Mouse (Mus musculus): ENCODE results near the gene Cisd2. TPM values are rescaled to one million over a fixed set of nuclear protein-coding genes. Genes with fewer than 3 reads are reported as not detected.

The Cisd2 gene
- 51.8 and 52.0 TPM in 2 replicates for polyA plus RNA-seq (2015; fragmentation: Nextera tagmentation; extraction: Ambion mirVana)

GRCm38 (mm10) chr3:135423608-135424212, at the start of gene Cisd2:
Cisd2 (minus strand) TSS chr3:135423925.
- no peak for ATAC-seq (replicated peaks; ENCODE audit: extremely low read depth, insufficient read depth, low FRiP score)
- Histone ChIP-seq H3K4me1 (ENCODE audit: control insufficient read depth, insufficient read depth, low read length) (peaks cover 10% of the 10 kb centered on the region), H3K9me3 (replicated peaks; ENCODE audit: control insufficient read depth, low read length) (no peaks in the 10 kb centered on the region)

DNA sequence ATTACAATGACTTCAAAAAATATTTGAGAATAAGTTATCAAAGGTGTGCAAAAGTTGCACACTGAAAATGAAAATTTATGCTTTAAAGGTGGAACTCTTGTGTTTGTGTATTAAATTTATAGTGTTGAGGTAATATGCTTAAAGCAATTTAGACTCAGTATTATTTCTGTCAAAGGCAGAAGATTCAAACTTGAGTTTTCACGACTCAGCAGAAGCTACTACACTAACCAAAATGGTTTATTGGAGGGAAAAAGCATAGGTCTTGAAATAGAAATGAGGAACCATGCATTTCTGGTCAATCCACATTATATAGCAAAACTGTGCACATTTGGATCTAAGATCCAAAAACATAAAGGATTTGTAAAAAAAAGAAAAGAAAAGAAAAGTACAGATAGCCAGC, 47.1 kb upstream of the Cisd2 start:
- ATAC-seq (replicated peaks; ENCODE audit: extremely low read depth, insufficient read depth, low FRiP score): no peak
- no peak overlapping the region for H3K27ac ChIP-seq (ENCODE audit: low read length)
- no peaks in the 10 kb centered on the region for H3K9me3 ChIP-seq (replicated peaks; ENCODE audit: control insufficient read depth, low read length)
- H3K9ac ChIP-seq (ENCODE audit: low read length): no peak overlapping the region
- H3K27me3 ChIP-seq (ENCODE audit: control insufficient read depth, insufficient read depth, low read length): no peaks in the 10 kb centered on the region
- peaks cover 9% of the 10 kb centered on the region for H3K4me1 ChIP-seq (ENCODE audit: control insufficient read depth, insufficient read depth, low read length)
- H3K4me3 ChIP-seq (ENCODE audit: low read length): no peak overlapping the region
- WGBS: 68% methylated on average over 1 of the region's 1 CpGs
- no peak overlapping the region for H3K4me2 ChIP-seq (ENCODE audit: low read depth, low read length)
- no peaks in the 10 kb centered on the region for H3K36me3 ChIP-seq (ENCODE audit: control insufficient read depth, insufficient read depth)

More at GRCm38 (mm10) chr3:135423608-135424212, at the start of gene Cisd2:
- peak within 1 kb of the TSS; percentile 78 for H3K9ac ChIP-seq (ENCODE audit: low read length)
- peak within 1 kb of the TSS; percentile 84 for H3K4me2 ChIP-seq (ENCODE audit: low read depth, low read length)
- peak within 1 kb of the TSS; percentile 90 for H3K27ac ChIP-seq (ENCODE audit: low read length)
- peak within 1 kb of the TSS; percentile 75 for H3K4me3 ChIP-seq (ENCODE audit: low read length)
- H3K36me3 ChIP-seq (ENCODE audit: control insufficient read depth, insufficient read depth): no peaks in the 10 kb centered on the region
- no peaks in the 10 kb centered on the region for H3K27me3 ChIP-seq (ENCODE audit: control insufficient read depth, insufficient read depth, low read length)
- WGBS: 2% methylated on average over 8 of the region's 8 CpGs

- WGBS: 34% methylated on average over 4 of the region's 4 CpGs
These were observed 46.2 kb upstream of the Cisd2 start for GRCm38 (mm10) chr3:135469974-135470373.

GRCm38 (mm10) chr3:135469146-135469545, 45.4 kb upstream of the Cisd2 start:
- WGBS: 44% methylated on average over 3 of the region's 3 CpGs
- no peak overlapping the region for H3K9ac ChIP-seq (ENCODE audit: low read length)
- H3K27ac ChIP-seq (ENCODE audit: low read length): no peak overlapping the region
- no peaks in the 10 kb centered on the region for H3K9me3 ChIP-seq (replicated peaks; ENCODE audit: control insufficient read depth, low read length)
- H3K27me3 ChIP-seq (ENCODE audit: control insufficient read depth, insufficient read depth, low read length): no peaks in the 10 kb centered on the region
- H3K36me3 ChIP-seq (ENCODE audit: control insufficient read depth, insufficient read depth): no peaks in the 10 kb centered on the region
- H3K4me2 ChIP-seq (ENCODE audit: low read depth, low read length): no peak overlapping the region
- peaks cover 9% of the 10 kb centered on the region for H3K4me1 ChIP-seq (ENCODE audit: control insufficient read depth, insufficient read depth, low read length)
- no peak; the same call in 1 of the 2 replicates for ATAC-seq (replicated peaks; ENCODE audit: extremely low read depth, insufficient read depth, low FRiP score)
- no peak overlapping the region for H3K4me3 ChIP-seq (ENCODE audit: low read length)

More at GRCm38 (mm10) chr3:135469974-135470373, 46.2 kb upstream of the Cisd2 start:
- Histone ChIP-seq H3K4me3 (ENCODE audit: low read length) (no peak overlapping the region), H3K4me2 (ENCODE audit: low read depth, low read length) (no peak overlapping the region), H3K27me3 (ENCODE audit: control insufficient read depth, insufficient read depth, low read length) (no peaks in the 10 kb centered on the region), H3K27ac (ENCODE audit: low read length) (peak overlapping the region; percentile 46), H3K9me3 (replicated peaks; ENCODE audit: control insufficient read depth, low read length) (no peaks in the 10 kb centered on the region), H3K36me3 (ENCODE audit: control insufficient read depth, insufficient read depth) (no peaks in the 10 kb centered on the region), H3K9ac (ENCODE audit: low read length) (no peak overlapping the region; the same call in 1 of the 2 replicates), H3K4me1 (ENCODE audit: control insufficient read depth, insufficient read depth, low read length) (peaks cover 9% of the 10 kb centered on the region)
- peak; percentile 89 for ATAC-seq (replicated peaks; ENCODE audit: extremely low read depth, insufficient read depth, low FRiP score)

GRCm38 (mm10) chr3:135468402-135468801, 44.7 kb upstream of the Cisd2 start:
- WGBS: 86% methylated on average over 1 of the region's 1 CpGs
- H3K9me3 ChIP-seq (replicated peaks; ENCODE audit: control insufficient read depth, low read length): no peaks in the 10 kb centered on the region
- ATAC-seq (replicated peaks; ENCODE audit: extremely low read depth, insufficient read depth, low FRiP score): no peak
- H3K9ac ChIP-seq (ENCODE audit: low read length): no peak overlapping the region
- H3K4me3 ChIP-seq (ENCODE audit: low read length): no peak overlapping the region
- H3K36me3 ChIP-seq (ENCODE audit: control insufficient read depth, insufficient read depth): peaks cover 3% of the 10 kb centered on the region; the same call in 1 of the 2 replicates
- H3K27ac ChIP-seq (ENCODE audit: low read length): no peak overlapping the region
- no peak overlapping the region for H3K4me2 ChIP-seq (ENCODE audit: low read depth, low read length)
- H3K27me3 ChIP-seq (ENCODE audit: control insufficient read depth, insufficient read depth, low read length): no peaks in the 10 kb centered on the region
- peaks cover 9% of the 10 kb centered on the region for H3K4me1 ChIP-seq (ENCODE audit: control insufficient read depth, insufficient read depth, low read length)

DNA sequence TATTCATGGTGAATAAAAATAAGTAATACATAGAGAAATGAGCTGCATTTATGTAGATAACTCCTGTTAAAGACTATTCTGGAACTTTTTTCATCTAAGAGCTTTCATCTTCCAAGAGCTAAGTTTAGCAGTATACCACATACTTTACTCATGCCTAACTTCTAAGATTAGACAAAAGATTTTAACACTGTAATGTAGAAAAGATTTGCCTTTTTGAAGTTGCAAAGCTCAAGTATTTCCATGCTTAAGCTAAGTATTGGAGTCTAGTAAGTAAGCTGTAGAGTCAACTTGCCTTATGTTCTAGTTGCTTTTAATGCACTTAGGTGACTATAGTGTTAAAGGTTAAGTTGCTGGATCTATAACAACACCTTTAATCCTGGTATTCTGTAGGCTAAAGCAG, 35.3 kb upstream of the Cisd2 start:
- no peaks in the 10 kb centered on the region for H3K27me3 ChIP-seq (ENCODE audit: control insufficient read depth, insufficient read depth, low read length)
- H3K4me3 ChIP-seq (ENCODE audit: low read length): no peak overlapping the region
- H3K4me1 ChIP-seq (ENCODE audit: control insufficient read depth, insufficient read depth, low read length): no peaks in the 10 kb centered on the region
- H3K27ac ChIP-seq (ENCODE audit: low read length): no peak overlapping the region
- H3K4me2 ChIP-seq (ENCODE audit: low read depth, low read length): no peak overlapping the region
- peaks cover 31% of the 10 kb centered on the region for H3K36me3 ChIP-seq (ENCODE audit: control insufficient read depth, insufficient read depth)
- H3K9me3 ChIP-seq (replicated peaks; ENCODE audit: control insufficient read depth, low read length): no peaks in the 10 kb centered on the region
- ATAC-seq (replicated peaks; ENCODE audit: extremely low read depth, insufficient read depth, low FRiP score): no peak
- H3K9ac ChIP-seq (ENCODE audit: low read length): no peak overlapping the region

- no peak overlapping the region for H3K27ac ChIP-seq (ENCODE audit: low read length)
- H3K9me3 ChIP-seq (replicated peaks; ENCODE audit: control insufficient read depth, low read length): no peaks in the 10 kb centered on the region
- peaks cover 16% of the 10 kb centered on the region for H3K4me1 ChIP-seq (ENCODE audit: control insufficient read depth, insufficient read depth, low read length)
- H3K4me3 ChIP-seq (ENCODE audit: low read length): no peak overlapping the region
- ATAC-seq (replicated peaks; ENCODE audit: extremely low read depth, insufficient read depth, low FRiP score): no peak
- peaks cover 6% of the 10 kb centered on the region; the same call in 1 of the 2 replicates for H3K36me3 ChIP-seq (ENCODE audit: control insufficient read depth, insufficient read depth)
- no peaks in the 10 kb centered on the region for H3K27me3 ChIP-seq (ENCODE audit: control insufficient read depth, insufficient read depth, low read length)
- H3K4me2 ChIP-seq (ENCODE audit: low read depth, low read length): no peak overlapping the region
- H3K9ac ChIP-seq (ENCODE audit: low read length): no peak overlapping the region
These were observed 21.2 kb upstream of the Cisd2 start for GRCm38 (mm10) chr3:135444930-135445329.

DNA sequence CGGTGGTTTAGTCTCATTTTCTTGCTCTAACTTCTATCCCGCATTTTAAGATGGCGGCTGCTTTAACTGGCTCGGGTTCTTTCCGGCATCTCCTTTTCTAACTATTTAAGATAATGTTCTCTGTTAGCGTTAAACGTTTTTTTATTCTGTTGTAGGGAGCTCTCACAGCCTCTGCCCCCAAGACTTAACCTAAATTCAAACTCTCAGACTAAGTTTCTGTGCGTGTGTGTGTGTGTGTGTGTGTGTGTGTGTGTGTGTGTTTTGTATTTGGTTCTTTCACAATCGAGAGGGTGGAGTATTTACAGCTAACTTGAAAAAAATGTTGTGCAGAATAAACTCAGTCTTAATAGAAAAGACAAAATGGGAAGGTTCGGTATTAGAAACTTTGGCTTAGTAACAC, 16.9 kb upstream of the Cisd2 start:
- ATAC-seq (replicated peaks; ENCODE audit: extremely low read depth, insufficient read depth, low FRiP score): no peak
- Histone ChIP-seq H3K4me3 (ENCODE audit: low read length) (peak overlapping the region; percentile 72), H3K36me3 (ENCODE audit: control insufficient read depth, insufficient read depth) (peaks cover 8% of the 10 kb centered on the region; the same call in 1 of the 2 replicates), H3K9me3 (replicated peaks; ENCODE audit: control insufficient read depth, low read length) (no peaks in the 10 kb centered on the region), H3K4me1 (ENCODE audit: control insufficient read depth, insufficient read depth, low read length) (peaks cover 25% of the 10 kb centered on the region), H3K4me2 (ENCODE audit: low read depth, low read length) (peak overlapping the region; percentile 87), H3K9ac (ENCODE audit: low read length) (peak overlapping the region; percentile 100), H3K27ac (ENCODE audit: low read length) (no peak overlapping the region), H3K27me3 (ENCODE audit: control insufficient read depth, insufficient read depth, low read length) (no peaks in the 10 kb centered on the region)
- WGBS: 18% methylated on average over 10 of the region's 10 CpGs

DNA sequence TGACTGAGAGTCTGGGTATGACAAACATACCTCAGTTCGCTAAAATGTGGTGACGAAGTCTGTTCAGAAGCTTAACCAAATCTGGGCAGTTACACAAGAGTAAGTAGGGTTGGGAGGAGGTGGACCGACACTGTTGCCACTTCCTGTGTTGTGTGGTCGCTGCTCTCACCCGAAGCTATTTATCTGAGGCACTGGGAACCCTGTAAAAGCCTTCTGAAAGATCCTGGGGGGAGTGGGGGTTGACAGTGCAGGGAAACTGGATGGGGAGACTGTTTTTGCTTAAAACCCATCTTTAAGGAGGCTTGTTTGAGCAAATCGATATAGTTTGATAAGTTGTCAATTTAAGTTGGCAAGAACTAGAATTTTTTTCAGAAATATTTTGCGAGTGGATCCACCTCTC, 16.5 kb upstream of the Cisd2 start:
- H3K27me3 ChIP-seq (ENCODE audit: control insufficient read depth, insufficient read depth, low read length): no peaks in the 10 kb centered on the region
- peaks cover 8% of the 10 kb centered on the region; the same call in 1 of the 2 replicates for H3K36me3 ChIP-seq (ENCODE audit: control insufficient read depth, insufficient read depth)
- peak overlapping the region; percentile 72 for H3K4me3 ChIP-seq (ENCODE audit: low read length)
- ATAC-seq (replicated peaks; ENCODE audit: extremely low read depth, insufficient read depth, low FRiP score): no peak
- peak overlapping the region; percentile 100 for H3K27ac ChIP-seq (ENCODE audit: low read length)
- 8% methylated on average over 7 of the region's 7 CpGs for WGBS
- peaks cover 25% of the 10 kb centered on the region for H3K4me1 ChIP-seq (ENCODE audit: control insufficient read depth, insufficient read depth, low read length)
- no peaks in the 10 kb centered on the region for H3K9me3 ChIP-seq (replicated peaks; ENCODE audit: control insufficient read depth, low read length)
- peak overlapping the region; percentile 100 for H3K9ac ChIP-seq (ENCODE audit: low read length)
- peak overlapping the region; percentile 87 for H3K4me2 ChIP-seq (ENCODE audit: low read depth, low read length)
